Mouse (Mus musculus): Measurements from ENCODE around the gene Nck2. TPM values are rescaled to one million over a fixed set of nuclear protein-coding genes. Genes with fewer than 3 reads are reported as not detected.

The Nck2 gene
- total RNA-seq, 2 experiments from 2014 or later: 54.3 to 61.0 TPM

Other genes starting within 250 kb of the Nck2 start
- gene Fhl2, start 247.6 kb upstream of the Nck2 start, total RNA-seq (2021): 10 to 100 TPM; 36.0 to 47.8 TPM

Measured in layer of hippocampus, postnatal 25 days (tissue).